Mouse (Mus musculus) MEL (cell line): Measurements from ENCODE around the gene Smim20. TPM values are rescaled to one million over a fixed set of nuclear protein-coding genes. Genes with fewer than 3 reads are reported as not detected.

Experiments
- DNase-seq: peaks from one replicate; pipeline ENCODE4 v3.0.0; 2011; ENCODE audit warnings: low read depth, low spot score
- H3K27ac ChIP-seq: 2 replicates; pipeline ENCODE4 v1.5.1; 2012; ENCODE audit warnings: low read depth, mild to moderate bottlenecking, control low read depth, low read length, moderate library complexity; ENCODE audit not compliant: control insufficient read depth
- H3K27me3 ChIP-seq, 2 experiments: fragments of 150-350 bp in 1 of 2; sonication (generic) in 1 of 2; 2 replicates each; pipeline ENCODE4 v1.6.1; 2012; ENCODE audit warnings: low read length in 2 of 2, mild to moderate bottlenecking in 2 of 2, improper control_type of control experiment in 1 of 2, moderate library complexity in 1 of 2; ENCODE audit not compliant: insufficient read depth in 2 of 2, control insufficient read depth in 1 of 2
- H3K36me3 ChIP-seq, 2 experiments: 2 replicates each; pipeline ENCODE4 v1.6.1; 2012 to 2014; ENCODE audit warnings: low read length in 2 of 2, improper control_type of control experiment in 1 of 2, inconsistent platforms in 1 of 2, mild to moderate bottlenecking in 1 of 2; ENCODE audit not compliant: insufficient read depth in 2 of 2, control insufficient read depth in 1 of 2
- H3K4me1 ChIP-seq, 2 experiments: fragments of 150-350 bp in 1 of 2; sonication (generic) in 1 of 2; 2 replicates each; pipeline ENCODE4 v1.6.1; 2012; ENCODE audit warnings: low read length in 2 of 2, improper control_type of control experiment in 1 of 2, mild to moderate bottlenecking in 1 of 2; ENCODE audit not compliant: insufficient read depth in 2 of 2, control insufficient read depth in 1 of 2
- H3K4me3 ChIP-seq, 2 experiments: fragments of 150-350 bp in 1 of 2; sonication (generic) in 1 of 2; 2 replicates each; pipeline ENCODE4 v1.5.1; 2012; ENCODE audit warnings: low read depth in 2 of 2, low read length in 2 of 2, mild to moderate bottlenecking in 2 of 2, moderate library complexity in 2 of 2, control low read depth in 1 of 2, improper control_type of control experiment in 1 of 2; ENCODE audit not compliant: control insufficient read depth in 1 of 2, insufficient read depth in 1 of 2
- H3K79me2 ChIP-seq: 2 replicates; pipeline ENCODE4 v1.6.1; 2012; ENCODE audit warnings: mild to moderate bottlenecking, low read length, moderate library complexity; ENCODE audit not compliant: control insufficient read depth, poor library complexity, insufficient read depth
- H3K9ac ChIP-seq: 2 replicates; pipeline ENCODE4 v1.6.1; 2012; ENCODE audit warnings: low read depth, mild to moderate bottlenecking, control low read depth, low read length, moderate library complexity; ENCODE audit not compliant: control insufficient read depth, poor library complexity, severe bottlenecking
- H3K9me3 ChIP-seq: fragments of 150-350 bp; sonication (generic); replicated peaks from 2 replicates; pipeline ENCODE4 v1.6.1; 2012; ENCODE audit warnings: mild to moderate bottlenecking, low read length, improper control_type of control experiment, moderate library complexity; ENCODE audit not compliant: insufficient read depth
- CHD2 ChIP-seq: IDR thresholded peaks from 2 replicates; pipeline ENCODE4 v1.6.1; 2011; ENCODE audit warnings: low read length, improper control_type of control experiment
- ELF1 ChIP-seq: IDR thresholded peaks from 2 replicates; pipeline ENCODE4 v1.6.1; 2014; ENCODE audit warnings: low read depth, mild to moderate bottlenecking, inconsistent platforms, low read length, improper control_type of control experiment, moderate library complexity
- EP300 ChIP-seq, 2 experiments: IDR thresholded peaks; 2 replicates each; pipeline ENCODE4 v1.6.1; 2011; ENCODE audit warnings: improper control_type of control experiment in 2 of 2, low read length in 2 of 2, low read depth in 1 of 2, mild to moderate bottlenecking in 1 of 2
- GABPA ChIP-seq: IDR thresholded peaks from 2 replicates; pipeline ENCODE4 v1.6.1; 2012; ENCODE audit warnings: low read depth, mild to moderate bottlenecking, inconsistent platforms, low read length, improper control_type of control experiment, moderate library complexity
- GATA1 ChIP-seq: IDR thresholded peaks from 2 replicates; pipeline ENCODE4 v1.6.1; 2011; ENCODE audit warnings: low read depth, low read length, improper control_type of control experiment
- JUND ChIP-seq: IDR thresholded peaks from 2 replicates; pipeline ENCODE4 v1.6.1; 2011; ENCODE audit warnings: low read depth, mild to moderate bottlenecking, improper control_type of control experiment, low read length
- MAFK ChIP-seq: IDR thresholded peaks from 2 replicates; pipeline ENCODE4 v1.6.1; 2011; ENCODE audit warnings: low read depth, mild to moderate bottlenecking, low read length, improper control_type of control experiment, borderline replicate concordance
- MAZ ChIP-seq: IDR thresholded peaks from 2 replicates; pipeline ENCODE4 v1.6.1; 2012; ENCODE audit warnings: low read depth, mild to moderate bottlenecking, inconsistent platforms, low read length, improper control_type of control experiment
- POLR2A ChIP-seq, 2 experiments: IDR thresholded peaks; 2 replicates each; pipeline ENCODE4 v1.6.1; 2011 to 2012; ENCODE audit warnings: low read length in 2 of 2, mild to moderate bottlenecking in 2 of 2, control low read depth in 1 of 2, improper control_type of control experiment in 1 of 2, low read depth in 1 of 2, moderate library complexity in 1 of 2; ENCODE audit not compliant: control insufficient read depth in 1 of 2, insufficient read depth in 1 of 2, poor library complexity in 1 of 2
- RAD21 ChIP-seq: IDR thresholded peaks from 2 replicates; pipeline ENCODE4 v1.6.1; 2011; ENCODE audit warnings: mild to moderate bottlenecking, low read depth, low read length, improper control_type of control experiment
- RCOR1 ChIP-seq: IDR thresholded peaks from 2 replicates; pipeline ENCODE4 v1.6.1; 2012; ENCODE audit warnings: low read depth, mild to moderate bottlenecking, inconsistent platforms, low read length, improper control_type of control experiment
- SIN3A ChIP-seq: IDR thresholded peaks from 2 replicates; pipeline ENCODE4 v1.6.1; 2012; ENCODE audit warnings: low read length, improper control_type of control experiment, inconsistent platforms
- TAL1 ChIP-seq: IDR thresholded peaks from 2 replicates; pipeline ENCODE4 v1.6.1; 2012; ENCODE audit warnings: mild to moderate bottlenecking, inconsistent platforms, low read length, moderate library complexity, mixed read lengths
- TBP ChIP-seq: IDR thresholded peaks from 2 replicates; pipeline ENCODE4 v1.8.0; 2011; ENCODE audit warnings: low read depth, low read length, improper control_type of control experiment
- USF2 ChIP-seq, 2 experiments: IDR thresholded peaks; 2 replicates each; pipeline ENCODE4 v1.6.1; 2011 to 2012; ENCODE audit warnings: improper control_type of control experiment in 2 of 2, low read length in 2 of 2, borderline replicate concordance in 1 of 2, inconsistent platforms in 1 of 2, low read depth in 1 of 2, mild to moderate bottlenecking in 1 of 2; ENCODE audit not compliant: insufficient read depth in 1 of 2
- ZNF384 ChIP-seq: IDR thresholded peaks from 2 replicates; pipeline ENCODE4 v1.6.1; 2012; ENCODE audit warnings: low read depth, mild to moderate bottlenecking, inconsistent platforms, low read length, improper control_type of control experiment
- polyA plus RNA-seq, 2 experiments: library from polyadenylated mRNA; stranded (reverse) in 1 of 2; unstranded in 1 of 2; fragments of >175 nt in 1 of 2; fragments of >200 nt in 1 of 2; gene quantifications; 2 replicates each; pipeline versions ENCODE4 v1.2.1 to v1.2.4; 2012; ENCODE audit warnings: low replicate concordance in 2 of 2, low read depth in 1 of 2; ENCODE audit not compliant: insufficient read length in 2 of 2, insufficient read depth in 1 of 2, missing spikeins in 1 of 2
- total RNA-seq: library from RNA; depleted of rRNA; stranded (reverse); fragments of 300-350 nt; gene quantifications from 2 replicates; pipeline ENCODE4 v1.2.3, GENCODE M21; 2012

The Smim20 gene
- total and polyA plus RNA-seq, 3 experiments, result 54.5 to 57.7 TPM; not detected in 1

- DNase-seq, result no peak
- Histone ChIP-seq H3K4me1 (no peaks in the 10 kb centered on the region), H3K27ac (no peak overlapping the region), H3K27me3 (no peaks in the 10 kb centered on the region; a peak in 1 of 4 replicates), H3K9ac (no peak overlapping the region)
- TF ChIP-seq RCOR1, result no peak
- TF ChIP-seq EP300 (IDR thresholded peaks at IDR 0.05; ENCODE audit: low read depth in 1 of 2, low read length in 2 of 2), result no peak
- TF ChIP-seq ZNF384, result no peak
- no peak for TF ChIP-seq SIN3A
- TF ChIP-seq JUND, result no peak
- TF ChIP-seq, all 39 proteins: peak for 0
- Histone ChIP-seq H3K4me3 (no peak overlapping the region), H3K36me3 (no peaks in the 10 kb centered on the region), H3K79me2 (no peaks in the 10 kb centered on the region), H3K9me3 (no peaks in the 10 kb centered on the region)
Measured at GRCm38 (mm10) chr5:53239831-53240440, 26.9 kb upstream of the Smim20 start.

- Histone ChIP-seq H3K79me2 (no peaks in the 10 kb centered on the region), H3K27ac (no peak overlapping the region), H3K4me1 (no peaks in the 10 kb centered on the region), H3K9ac (no peak overlapping the region), H3K36me3 (no peaks in the 10 kb centered on the region), H3K4me3 (no peak overlapping the region), H3K9me3 (no peaks in the 10 kb centered on the region), H3K27me3 (no peaks in the 10 kb centered on the region; a peak in 1 of 4 replicates)
- no peak for DNase-seq
- TF ChIP-seq TBP, result no peak
- TF ChIP-seq USF2 (IDR thresholded peaks at IDR 0.05; ENCODE audit: borderline replicate concordance in 1 of 2, insufficient read depth in 1 of 2, low read depth in 1 of 2, low read length in 2 of 2), result no peak
- no peak for TF ChIP-seq MAFK
- no peak for TF ChIP-seq GATA1
- TF ChIP-seq TAL1, result no peak
- TF ChIP-seq POLR2A (IDR thresholded peaks at IDR 0.05; ENCODE audit: control insufficient read depth in 1 of 2, insufficient read depth in 1 of 2, low read depth in 1 of 2, low read length in 2 of 2, poor library complexity in 1 of 2), result no peak
Measured at GRCm38 (mm10) chr5:53241109-53241508, 25.8 kb upstream of the Smim20 start.

- no peak for DNase-seq
- no peaks in the 10 kb centered on the region for H3K36me3 ChIP-seq
- no peak overlapping the region for H3K4me3 ChIP-seq
- H3K9ac ChIP-seq, result no peak overlapping the region
- no peak overlapping the region for H3K27ac ChIP-seq
- H3K4me1 ChIP-seq, result no peaks in the 10 kb centered on the region
- H3K27me3 ChIP-seq, result no peaks in the 10 kb centered on the region; a peak in 1 of 4 replicates
- TF ChIP-seq ZNF384 (no peak), GABPA (no peak), RAD21 (no peak), ELF1 (no peak), MAZ (no peak), POLR2A (IDR thresholded peaks at IDR 0.05; ENCODE audit: control insufficient read depth in 1 of 2, insufficient read depth in 1 of 2, low read depth in 1 of 2, low read length in 2 of 2, poor library complexity in 1 of 2) (no peak), CHD2 (no peak)
- no peaks in the 10 kb centered on the region for H3K9me3 ChIP-seq
- no peaks in the 10 kb centered on the region for H3K79me2 ChIP-seq
Measured at GRCm38 (mm10) chr5:53241963-53242362, 24.9 kb upstream of the Smim20 start.
